Mouse (Mus musculus) embryonic fibroblast, embryonic 13.5 days (primary cell): ENCODE measurements around the gene Btn2a2. TPM values are rescaled to one million over a fixed set of nuclear protein-coding genes. Genes with fewer than 3 reads are reported as not detected.

Experiments
- H3K27ac ChIP-seq: 2 replicates; pipeline ENCODE4 v1.5.1; 2012; ENCODE audit warnings: low read length, control low read depth, inconsistent platforms; ENCODE audit not compliant: insufficient read depth
- H3K4me1 ChIP-seq: 2 replicates; pipeline ENCODE4 v1.6.1; 2011; ENCODE audit warnings: low read length; ENCODE audit not compliant: control insufficient read depth, insufficient read depth
- H3K4me3 ChIP-seq: 2 replicates; pipeline ENCODE4 v1.5.1; 2011; ENCODE audit warnings: mild to moderate bottlenecking, control low read depth, low read length; ENCODE audit not compliant: insufficient read depth
- CTCF ChIP-seq: IDR thresholded peaks from 2 replicates; pipeline ENCODE4 v1.5.1; 2011; ENCODE audit warnings: mild to moderate bottlenecking, control low read depth, low read length, moderate library complexity, borderline replicate concordance; ENCODE audit not compliant: insufficient read depth
- POLR2A ChIP-seq: IDR thresholded peaks from 2 replicates; pipeline ENCODE4 v1.6.1; 2011; ENCODE audit warnings: low read depth, mild to moderate bottlenecking, control low read depth, low read length, moderate library complexity
- polyA plus RNA-seq: library from polyadenylated mRNA; stranded (reverse); fragments of >200 nt; gene quantifications from 2 replicates; pipeline ENCODE4 v1.2.4, GENCODE M21; 2011; ENCODE audit warnings: low read depth; ENCODE audit not compliant: missing spikeins, insufficient read length

Btn2a2 gene
- polyA plus RNA-seq, 1 experiment = not detected

GRCm38 (mm10) chr13:23438521-23438920 lies 50.1 kb downstream of the Btn2a2 start:
- H3K27ac ChIP-seq = no peak overlapping the region
- peak overlapping the region; percentile 36; the same call in 1 of the 2 replicates for H3K4me3 ChIP-seq
- TF ChIP-seq CTCF (no peak), POLR2A (no peak)
- H3K4me1 ChIP-seq = peaks cover 6% of the 10 kb centered on the region; the same call in 1 of the 2 replicates

GRCm38 (mm10) chr13:23437908-23438307 lies 50.7 kb downstream of the Btn2a2 start:
- H3K27ac ChIP-seq = no peak overlapping the region
- peak overlapping the region; percentile 87 for H3K4me3 ChIP-seq

GRCm38 (mm10) chr13:23436861-23437822 lies 51.5 kb downstream of the Btn2a2 start:
- Histone ChIP-seq H3K27ac (peak overlapping the region; percentile 38; the same call in 1 of the 2 replicates), H3K4me1 (peaks cover 6% of the 10 kb centered on the region; the same call in 1 of the 2 replicates), H3K4me3 (peak overlapping the region; percentile 87)
- TF ChIP-seq POLR2A (no peak), CTCF (no peak)

More at GRCm38 (mm10) chr13:23437908-23438307, 50.7 kb downstream of the Btn2a2 start:
- no peak for TF ChIP-seq POLR2A
- TF ChIP-seq CTCF = no peak
- peaks cover 6% of the 10 kb centered on the region; the same call in 1 of the 2 replicates for H3K4me1 ChIP-seq

GRCm38 (mm10) chr13:23436231-23436661 lies 52.4 kb downstream of the Btn2a2 start:
- Histone ChIP-seq H3K27ac (no peak overlapping the region), H3K4me3 (peak overlapping the region; percentile 48), H3K4me1 (peaks cover 6% of the 10 kb centered on the region; the same call in 1 of the 2 replicates)
- TF ChIP-seq POLR2A (no peak), CTCF (no peak)

GRCm38 (mm10) chr13:23435676-23436075 lies 53.0 kb downstream of the Btn2a2 start:
- H3K4me1 ChIP-seq = peaks cover 6% of the 10 kb centered on the region; the same call in 1 of the 2 replicates
- TF ChIP-seq POLR2A = no peak
- TF ChIP-seq CTCF = no peak
- H3K4me3 ChIP-seq = peak overlapping the region; percentile 62
- H3K27ac ChIP-seq = no peak overlapping the region

GRCm38 (mm10) chr13:23435241-23435640 lies 53.4 kb downstream of the Btn2a2 start:
- peaks cover 6% of the 10 kb centered on the region; the same call in 1 of the 2 replicates for H3K4me1 ChIP-seq
- TF ChIP-seq CTCF (no peak), POLR2A (no peak)

GRCm38 (mm10) chr13:23434426-23434825 lies 54.2 kb downstream of the Btn2a2 start:
- TF ChIP-seq POLR2A = no peak
- Histone ChIP-seq H3K27ac (no peak overlapping the region), H3K4me3 (peak overlapping the region; percentile 17), H3K4me1 (peaks cover 6% of the 10 kb centered on the region; the same call in 1 of the 2 replicates)

More at GRCm38 (mm10) chr13:23435241-23435640, 53.4 kb downstream of the Btn2a2 start:
- H3K4me3 ChIP-seq = peak overlapping the region; percentile 62
- H3K27ac ChIP-seq = no peak overlapping the region

GRCm38 (mm10) chr13:23433801-23434200 lies 54.9 kb downstream of the Btn2a2 start:
- H3K4me3 ChIP-seq = no peak overlapping the region
- no peak overlapping the region for H3K27ac ChIP-seq
- peaks cover 8% of the 10 kb centered on the region; the same call in 1 of the 2 replicates for H3K4me1 ChIP-seq
- TF ChIP-seq POLR2A (no peak), CTCF (no peak)

- TF ChIP-seq CTCF (no peak), POLR2A (no peak)
- H3K4me1 ChIP-seq = peaks cover 8% of the 10 kb centered on the region; the same call in 1 of the 2 replicates
- H3K27ac ChIP-seq = peak overlapping the region; percentile 70
- H3K4me3 ChIP-seq = peak overlapping the region; percentile 53
These were observed 55.5 kb downstream of the Btn2a2 start for GRCm38 (mm10) chr13:23433206-23433605.

- Histone ChIP-seq H3K4me1 (peaks cover 8% of the 10 kb centered on the region; the same call in 1 of the 2 replicates), H3K4me3 (peak overlapping the region; percentile 53), H3K27ac (peak overlapping the region; percentile 70)
- TF ChIP-seq CTCF (peak; percentile 87), POLR2A (peak; percentile 65)
These were observed 56.0 kb downstream of the Btn2a2 start for GRCm38 (mm10) chr13:23432562-23433201.
